Mouse (Mus musculus): ENCODE measurements at regions not wholly inside any gene's neighbourhood (a gene's known extent, or its start where the extent isn't known, plus 50 kb on each side); places are given as distances from the start of the nearest gene placed in this dataset.

DNA sequence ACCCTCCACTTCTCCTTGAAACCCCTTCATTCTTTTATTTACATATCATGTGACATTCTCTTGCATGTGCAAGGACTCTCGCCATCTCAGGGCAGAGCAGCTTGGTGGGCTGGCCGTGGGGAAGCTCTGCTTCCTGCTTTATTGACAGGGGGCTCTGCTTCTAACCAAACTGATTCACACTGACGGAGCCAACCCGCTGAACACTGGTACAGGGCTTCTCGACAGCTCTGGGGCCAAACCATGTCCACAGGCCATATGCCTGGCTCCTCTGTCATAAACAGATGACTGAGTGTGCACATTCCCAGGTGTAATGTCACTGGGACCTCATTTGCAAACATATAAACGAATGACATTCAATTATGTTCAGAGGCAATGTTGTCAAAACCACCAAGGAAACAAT lies 800.7 kb downstream of the Ttll7 start:
- TF ChIP-seq POLR2A (IDR thresholded peaks at IDR 0.05; ENCODE audit: borderline replicate concordance, extremely low read depth, low read depth, low read length) (no peak), CTCF (IDR thresholded peaks at IDR 0.05; ENCODE audit: insufficient read depth, low read length) (no peak)
